Mouse (Mus musculus) B cell, adult 2 months (primary cell): ENCODE measurements around the gene Akr1c18.
"Not testable (repeated sequence)": the region's sequence is repeated elsewhere in the genome, so short reads cannot be mapped to it uniquely, and the experiment has no call there.

Experiments used
- DNase-seq, 2 experiments: peaks; one replicate each; pipeline ENCODE4 v3.0.0; 2022

Akr1c18 gene

GRCm38 (mm10) chr13:4150518-4150917, at the start of gene Akr1c18:
Gene Akr1c18, minus strand, starts transcription at chr13:4150654.
- DNase-seq, result no peak

- no peak for DNase-seq
Observed at GRCm38 (mm10) chr13:4192511-4192910, 42.1 kb upstream of the Akr1c18 start.

- peak in 1 of 2 experiments; percentile 7 for DNase-seq
Observed at GRCm38 (mm10) chr13:4190904-4191303, 40.5 kb upstream of the Akr1c18 start, which contains the start of gene Akr1c13. Gene Akr1c13, plus strand, starts transcription at chr13:4191150.

- no peak for DNase-seq
Observed at GRCm38 (mm10) chr13:4188174-4188573, 37.7 kb upstream of the Akr1c18 start.

GRCm38 (mm10) chr13:4186641-4187411, 36.4 kb upstream of the Akr1c18 start:
- not testable (repeated sequence) for DNase-seq

- no peak for DNase-seq
Observed at GRCm38 (mm10) chr13:4183116-4183515, 32.7 kb upstream of the Akr1c18 start.

- DNase-seq, result not testable (repeated sequence)
Observed at GRCm38 (mm10) chr13:4181321-4181720, 30.9 kb upstream of the Akr1c18 start.

- no peak for DNase-seq
Observed at GRCm38 (mm10) chr13:4172978-4173377, 22.5 kb upstream of the Akr1c18 start.

GRCm38 (mm10) chr13:4168006-4168405, 17.6 kb upstream of the Akr1c18 start:
- no peak for DNase-seq

GRCm38 (mm10) chr13:4155286-4155685, 4.8 kb upstream of the Akr1c18 start:
- DNase-seq, result no peak

GRCm38 (mm10) chr13:4153593-4153992, 3.1 kb upstream of the Akr1c18 start:
- DNase-seq, result no peak

- DNase-seq, result no peak
Observed at GRCm38 (mm10) chr13:4152908-4153307, 2.5 kb upstream of the Akr1c18 start.

- DNase-seq, result no peak
Observed at GRCm38 (mm10) chr13:4144261-4144660, 6.2 kb downstream of the Akr1c18 start.

- DNase-seq, result no peak
Observed at GRCm38 (mm10) chr13:4133070-4133469, 17.4 kb downstream of the Akr1c18 start.

GRCm38 (mm10) chr13:4131721-4132120, 18.7 kb downstream of the Akr1c18 start:
- DNase-seq, result no peak

GRCm38 (mm10) chr13:4131317-4131716, 19.1 kb downstream of the Akr1c18 start:
- DNase-seq, result no peak

GRCm38 (mm10) chr13:4129100-4129499, 21.4 kb downstream of the Akr1c18 start:
- DNase-seq, result no peak

GRCm38 (mm10) chr13:4125846-4126245, 24.6 kb downstream of the Akr1c18 start:
- DNase-seq, result not testable (repeated sequence)

GRCm38 (mm10) chr13:4124471-4124870, 26.0 kb downstream of the Akr1c18 start:
- DNase-seq, result not testable (repeated sequence)

- DNase-seq, result no peak
Observed at GRCm38 (mm10) chr13:4123146-4123545, 27.3 kb downstream of the Akr1c18 start.

- DNase-seq, result no peak
Observed at GRCm38 (mm10) chr13:4119181-4119904, 31.1 kb downstream of the Akr1c18 start.

GRCm38 (mm10) chr13:4110281-4111188, 39.9 kb downstream of the Akr1c18 start:
- DNase-seq, result peak; percentile 14 to 17

- no peak for DNase-seq
Observed at GRCm38 (mm10) chr13:4102721-4103120, 47.7 kb downstream of the Akr1c18 start.
